Mouse (Mus musculus): ENCODE measurements around the gene Hspa1l. TPM values are rescaled to one million over a fixed set of nuclear protein-coding genes. Genes with fewer than 3 reads are reported as not detected.

Gene Hspa1l
- total RNA-seq, 2 experiments from 2014 or later, result 5.3 to 6.6 TPM

GRCm38 (mm10) chr17:35027277-35028068 lies 55.0 kb downstream of the Hspa1l start, which contains the start of gene Sapcd1:
TSS of gene Sapcd1 (minus strand) at chr17:35028016.
- peak; percentile 59 for DNase-seq

GRCm38 (mm10) chr17:35028315-35028714 lies 55.8 kb downstream of the Hspa1l start:
- DNase-seq, result no peak

Other genes starting within 250 kb of the Hspa1l start
- 1 to 10 TPM; 5.0 to 5.5 TPM for gene C4b, start 228.8 kb upstream of the Hspa1l start, total RNA-seq (2021)
- not detected for gene Cyp21a1, start 168.1 kb upstream of the Hspa1l start, total RNA-seq (2021)
- gene Stk19, start 135.8 kb upstream of the Hspa1l start, total RNA-seq (2021), result 10 to 100 TPM; 13.6 to 16.2 TPM
- 10 to 100 TPM; 21.4 to 23.0 TPM for gene Dxo, start 135.7 kb upstream of the Hspa1l start, total RNA-seq (2021)
- 10 to 100 TPM; 27.4 to 27.9 TPM for gene Skiv2l, start 122.5 kb upstream of the Hspa1l start, total RNA-seq (2021)
- gene Nelfe, start 122.3 kb upstream of the Hspa1l start, total RNA-seq (2021), result 10 to 100 TPM; 30.4 to 34.2 TPM
- 1 to 10 TPM in 1 of 2 experiments, under 1 TPM in 1; 0.88 to 2.6 TPM for gene Cfb, start 110.2 kb upstream of the Hspa1l start, total RNA-seq (2021)
- gene Zbtb12, start 93.2 kb upstream of the Hspa1l start, total RNA-seq (2021), result 1 to 10 TPM; 7.9 TPM
- not detected for gene Gm20547, start 90.7 kb upstream of the Hspa1l start, total RNA-seq (2021)
- gene C2, start 74.4 kb upstream of the Hspa1l start, total RNA-seq (2021), result 1 to 10 TPM; 3.0 to 3.7 TPM
- gene Ehmt2, start 74.2 kb upstream of the Hspa1l start, total RNA-seq (2021), result 10 to 100 TPM; 55.7 to 56.8 TPM
- gene Slc44a4, start 58.2 kb upstream of the Hspa1l start, total RNA-seq (2021), result not detected
- gene Neu1, start 41.5 kb upstream of the Hspa1l start, total RNA-seq (2021), result 10 to 100 TPM; 10.1 to 11.7 TPM
- 1 to 10 TPM; 4.8 to 5.2 TPM for gene Hspa1b, start 13.5 kb upstream of the Hspa1l start, total RNA-seq (2021)
- not detected for gene Gm20481, start 2.8 kb upstream of the Hspa1l start, total RNA-seq (2021)
- gene Hspa1a, start 547 bp upstream of the Hspa1l start, total RNA-seq (2021), result 1 to 10 TPM; 2.6 to 2.9 TPM
- 10 to 100 TPM; 52.2 to 55.0 TPM for gene Lsm2, start 9.2 kb downstream of the Hspa1l start, total RNA-seq (2021)
- 10 to 100 TPM; 46.7 to 49.0 TPM for gene Vars, start 28.3 kb downstream of the Hspa1l start, total RNA-seq (2021)
- gene Vwa7, start 43.9 kb downstream of the Hspa1l start, total RNA-seq (2021), result 1 to 10 TPM; 1.6 to 1.8 TPM
- 1 to 10 TPM in 1 of 2 experiments, under 1 TPM in 1; 0.74 to 1.3 TPM for gene Sapcd1, start 55.3 kb downstream of the Hspa1l start, total RNA-seq (2021)
- gene Msh5, start 74.0 kb downstream of the Hspa1l start, total RNA-seq (2021), result 1 to 10 TPM; 4.0 to 6.5 TPM
- gene Clic1, start 77.3 kb downstream of the Hspa1l start, total RNA-seq (2021), result 100 to 1,000 TPM; 166 to 167 TPM
- gene Ddah2, start 86.3 kb downstream of the Hspa1l start, total RNA-seq (2021), result 100 to 1,000 TPM; 104 to 106 TPM
- not detected for gene Ly6g6c, start 92.7 kb downstream of the Hspa1l start, total RNA-seq (2021)
- gene Mpig6b, start 93.5 kb downstream of the Hspa1l start, total RNA-seq (2021), result under 1 TPM in 1 of 2 experiments, not detected in 1; 0.47 TPM
- gene Ly6g6e, start 104.2 kb downstream of the Hspa1l start, total RNA-seq (2021), result not detected
- gene Ly6g6d, start 105.4 kb downstream of the Hspa1l start, total RNA-seq (2021), result 1 to 10 TPM; 1.6 to 2.4 TPM
- not detected for gene Ly6g6f, start 112.9 kb downstream of the Hspa1l start, total RNA-seq (2021)
- gene Abhd16a, start 116.6 kb downstream of the Hspa1l start, total RNA-seq (2021), result 10 to 100 TPM; 50.6 to 53.5 TPM
- gene Ly6g5c, start 135.6 kb downstream of the Hspa1l start, total RNA-seq (2021), result not detected
- gene Ly6g5b, start 142.7 kb downstream of the Hspa1l start, total RNA-seq (2021), result under 1 TPM; 0.52 to 0.62 TPM
- gene Gpank1, start 148.8 kb downstream of the Hspa1l start, total RNA-seq (2021), result 1 to 10 TPM; 6.0 to 6.2 TPM
- gene Csnk2b, start 149.3 kb downstream of the Hspa1l start, total RNA-seq (2021), result 100 to 1,000 TPM; 189 to 196 TPM
- gene D17H6S53E, start 153.7 kb downstream of the Hspa1l start, total RNA-seq (2021), result 10 to 100 TPM; 26.6 to 27.3 TPM
- not detected for gene Apom, start 159.3 kb downstream of the Hspa1l start, total RNA-seq (2021)
- 100 to 1,000 TPM; 318 to 321 TPM for gene Bag6, start 162.5 kb downstream of the Hspa1l start, total RNA-seq (2021)
- gene Prrc2a, start 192.2 kb downstream of the Hspa1l start, total RNA-seq (2021), result 100 to 1,000 TPM; 248 to 251 TPM
- gene Aif1, start 203.4 kb downstream of the Hspa1l start, total RNA-seq (2021), result 1 to 10 TPM; 2.9 to 3.4 TPM
- 1 to 10 TPM; 4.2 to 4.8 TPM for gene Lst1, start 215.7 kb downstream of the Hspa1l start, total RNA-seq (2021)
- 1 to 10 TPM in 1 of 2 experiments, under 1 TPM in 1; 0.81 to 1.0 TPM for gene Ltb, start 221.7 kb downstream of the Hspa1l start, total RNA-seq (2021)
- gene Tnf, start 229.3 kb downstream of the Hspa1l start, total RNA-seq (2021), result 1 to 10 TPM in 1 of 2 experiments, under 1 TPM in 1; 0.76 to 1.3 TPM
- gene Lta, start 232.6 kb downstream of the Hspa1l start, total RNA-seq (2021), result under 1 TPM; 0.26 to 0.32 TPM
- under 1 TPM in 1 of 2 experiments, not detected in 1; 0.52 TPM for gene Gm16181, start 248.1 kb downstream of the Hspa1l start, total RNA-seq (2021)